Mouse (Mus musculus) C2C12 (cell line): ENCODE measurements around the gene Trmt61a. TPM values are rescaled to one million over a fixed set of nuclear protein-coding genes. Genes with fewer than 3 reads are reported as not detected.

Source experiments
- H3K27me3 ChIP-seq: one replicate; pipeline ENCODE4 v1.6.1; 2011; ENCODE audit not compliant: control insufficient read depth, insufficient read depth, insufficient read length
- H3K36me3 ChIP-seq: one replicate; pipeline ENCODE4 v1.6.1; 2011; ENCODE audit not compliant: control insufficient read depth, insufficient read depth
- H3K4me3 ChIP-seq: one replicate; pipeline ENCODE4 v1.5.1; 2011; ENCODE audit warnings: mild to moderate bottlenecking, control low read depth; ENCODE audit not compliant: poor library complexity, insufficient read depth, severe bottlenecking
- H3K79me2 ChIP-seq: one replicate; pipeline ENCODE4 v1.6.1; 2011; ENCODE audit not compliant: control insufficient read depth, insufficient read depth
- H3K79me3 ChIP-seq: one replicate; pipeline ENCODE4 v1.6.1; 2011; ENCODE audit warnings: low read depth, control low read depth
- H3ac ChIP-seq: one replicate; pipeline ENCODE3; 2011; ENCODE audit warnings: low read depth; ENCODE audit not compliant: control insufficient read depth, insufficient read length
- CEBPB ChIP-seq: IDR thresholded peaks from one replicate; pipeline ENCODE4 v1.6.1; 2011; ENCODE audit warnings: low read depth, mild to moderate bottlenecking, control low read depth, moderate library complexity
- CTCF ChIP-seq: IDR thresholded peaks from one replicate; pipeline ENCODE4 v1.5.1; 2011; ENCODE audit not compliant: control insufficient read depth, insufficient read depth, insufficient read length
- FOSL1 ChIP-seq: IDR thresholded peaks from one replicate; pipeline ENCODE4 v1.8.0; 2011; ENCODE audit warnings: mild to moderate bottlenecking, low read length; ENCODE audit not compliant: poor library complexity, insufficient read depth, severe bottlenecking
- MAX ChIP-seq: IDR thresholded peaks from one replicate; pipeline ENCODE4 v1.6.1; 2011; ENCODE audit warnings: mild to moderate bottlenecking, control low read depth
- MYOD1 ChIP-seq: IDR thresholded peaks from one replicate; pipeline ENCODE4 v1.6.1; 2011; ENCODE audit warnings: low read depth; ENCODE audit not compliant: control insufficient read depth, insufficient read length
- MYOG ChIP-seq: IDR thresholded peaks from one replicate; pipeline ENCODE4 v1.6.1; 2011; ENCODE audit not compliant: control insufficient read depth, insufficient read length; ENCODE audit errors: extremely low read depth
- USF1 ChIP-seq: IDR thresholded peaks from one replicate; pipeline ENCODE4 v1.6.1; 2011; ENCODE audit warnings: low read depth, mild to moderate bottlenecking, control low read depth, moderate library complexity
- polyA plus RNA-seq: library from polyadenylated mRNA; unstranded; fragments of >200 nt; fragmentation: generic; extraction: Trizol; gene quantifications from one replicate; pipeline ENCODE4 v1.2.1, GENCODE M21; 2012; ENCODE audit warnings: missing spikeins

The Trmt61a gene
- polyA plus RNA-seq, 1 experiment = 32.1 TPM

DNA sequence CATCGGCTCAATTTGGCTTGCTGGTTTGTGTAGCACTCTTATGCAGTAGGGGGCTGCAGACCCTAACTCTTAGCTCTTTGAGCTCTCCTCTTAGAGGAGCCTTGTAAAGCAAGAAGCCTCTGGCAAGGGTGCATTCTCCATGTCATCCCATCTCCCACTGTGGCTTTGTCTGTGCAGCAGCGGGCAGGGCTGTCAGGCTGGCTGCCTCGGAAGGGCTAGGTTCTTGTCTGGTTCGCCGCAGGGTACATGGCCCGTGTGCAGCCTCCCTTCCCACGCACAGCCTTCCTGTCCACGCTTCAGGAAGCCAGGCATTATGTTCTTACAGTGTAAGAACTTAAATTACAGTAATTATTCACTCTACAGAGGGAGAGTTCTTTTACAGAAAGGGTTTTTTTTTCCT is 40.8 kb downstream of the Trmt61a start:
- no peak for TF ChIP-seq MYOD1
- TF ChIP-seq FOSL1 = no peak
- peaks cover 29% of the 10 kb centered on the region for H3K79me2 ChIP-seq
- H3K79me3 ChIP-seq = peaks cover 13% of the 10 kb centered on the region
- H3ac ChIP-seq = no peak overlapping the region
- no peaks in the 10 kb centered on the region for H3K27me3 ChIP-seq
- H3K36me3 ChIP-seq = no peaks in the 10 kb centered on the region
- H3K4me3 ChIP-seq = no peak overlapping the region

DNA sequence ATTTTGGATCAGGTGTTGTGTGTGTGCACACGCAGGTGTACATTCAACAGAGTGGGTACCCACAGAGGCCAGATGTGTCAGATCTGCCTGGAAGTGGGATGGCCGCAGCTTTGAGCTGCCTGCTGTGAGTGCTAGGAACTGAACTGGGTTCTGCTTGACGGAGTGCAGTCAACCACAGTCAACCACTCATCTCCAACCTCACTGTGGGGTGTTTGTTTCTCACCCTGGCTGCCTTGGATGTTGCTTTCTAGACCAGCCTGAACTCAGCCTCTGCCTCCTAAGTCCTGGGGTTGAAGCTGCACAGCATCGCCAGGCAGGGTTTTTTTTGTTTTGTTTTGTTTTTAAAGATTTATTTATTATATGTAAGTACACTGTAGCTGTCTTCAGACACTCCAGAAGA is 42.3 kb downstream of the Trmt61a start:
- no peaks in the 10 kb centered on the region for H3K27me3 ChIP-seq
- H3K79me2 ChIP-seq = peaks cover 13% of the 10 kb centered on the region
- peaks cover 6% of the 10 kb centered on the region for H3K79me3 ChIP-seq
- no peak for TF ChIP-seq MAX
- TF ChIP-seq CEBPB = no peak
- no peak for TF ChIP-seq MYOD1
- TF ChIP-seq MYOG = no peak
- no peak for TF ChIP-seq FOSL1
- no peak for TF ChIP-seq USF1
- TF ChIP-seq CTCF = no peak
- H3K4me3 ChIP-seq = no peak overlapping the region
- H3ac ChIP-seq = no peak overlapping the region
- no peaks in the 10 kb centered on the region for H3K36me3 ChIP-seq

DNA sequence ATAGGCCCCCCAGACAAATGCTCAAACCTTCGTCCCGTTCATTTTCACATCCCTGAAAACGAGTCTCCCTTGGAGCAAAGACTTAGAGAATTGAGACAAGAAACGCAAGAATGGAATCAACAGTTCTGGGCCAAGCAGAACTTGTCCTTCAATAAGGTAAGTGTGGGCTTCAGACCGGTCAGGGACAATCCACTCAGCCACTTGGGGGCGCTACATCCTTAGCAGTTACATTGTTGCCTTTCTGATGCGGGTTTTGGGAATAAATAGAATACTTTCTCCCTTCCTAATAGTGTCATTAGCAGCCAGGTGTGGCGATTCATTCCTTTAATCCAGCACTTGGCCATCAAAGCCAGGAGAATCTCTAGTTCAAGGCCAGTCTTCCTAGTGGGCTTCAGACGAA is 44.7 kb downstream of the Trmt61a start:
- no peak overlapping the region for H3K4me3 ChIP-seq
- H3K79me3 ChIP-seq = no peaks in the 10 kb centered on the region
- TF ChIP-seq MYOD1 = no peak
- TF ChIP-seq CTCF = no peak
- no peak for TF ChIP-seq USF1
- no peak for TF ChIP-seq CEBPB
- TF ChIP-seq MYOG = no peak
- TF ChIP-seq MAX = no peak
- TF ChIP-seq FOSL1 = no peak
- H3ac ChIP-seq = no peak overlapping the region
- H3K36me3 ChIP-seq = no peaks in the 10 kb centered on the region
- no peaks in the 10 kb centered on the region for H3K27me3 ChIP-seq
- H3K79me2 ChIP-seq = no peaks in the 10 kb centered on the region

GRCm38 (mm10) chr12:111724638-111725337 is 46.9 kb downstream of the Trmt61a start:
- no peaks in the 10 kb centered on the region for H3K36me3 ChIP-seq

DNA sequence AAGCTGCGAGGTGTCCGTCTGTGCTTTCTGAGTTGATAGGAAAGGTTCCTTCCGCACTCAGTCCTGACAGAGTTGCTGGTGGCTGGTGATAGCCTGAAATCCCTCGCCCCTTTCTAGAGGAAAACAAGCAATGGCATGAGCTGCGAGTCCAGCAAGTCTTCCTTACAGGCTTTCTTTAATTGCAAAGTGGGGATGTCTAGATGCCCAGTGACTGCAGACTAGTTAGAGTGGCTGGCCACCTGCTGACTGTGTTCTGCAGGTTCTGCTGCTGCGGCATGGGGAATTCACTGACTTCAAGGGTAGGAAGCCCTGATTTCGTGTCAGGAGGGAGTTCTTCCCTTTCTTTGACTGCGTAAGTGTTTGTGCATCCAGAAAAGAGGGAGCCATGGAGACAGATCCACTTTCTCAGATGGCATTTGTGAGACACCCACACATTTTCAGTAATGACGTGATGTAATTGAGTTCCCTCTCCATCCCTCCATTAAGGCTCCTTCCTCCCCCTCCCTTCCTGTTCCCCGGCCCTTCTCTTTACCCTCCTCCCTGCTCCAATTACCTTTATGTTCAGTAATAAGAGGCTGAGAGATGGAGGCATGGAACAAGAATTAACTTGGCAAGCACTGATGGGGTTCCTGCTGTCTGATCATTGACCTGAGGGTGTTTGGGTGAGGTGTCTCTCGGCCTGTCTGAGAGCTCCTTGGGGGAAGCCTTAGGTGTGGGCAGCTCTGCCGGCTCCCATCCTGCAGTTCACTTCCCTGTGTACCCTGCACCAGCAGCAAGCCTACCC is 47.6 kb downstream of the Trmt61a start:
- Histone ChIP-seq H3K36me3 (no peaks in the 10 kb centered on the region), H3K79me3 (no peaks in the 10 kb centered on the region), H3K79me2 (no peaks in the 10 kb centered on the region), H3K27me3 (no peaks in the 10 kb centered on the region), H3ac (no peak overlapping the region), H3K4me3 (no peak overlapping the region)
- no peak for TF ChIP-seq CTCF
- no peak for TF ChIP-seq FOSL1
- TF ChIP-seq CEBPB = no peak
- no peak for TF ChIP-seq MAX
- TF ChIP-seq MYOG = no peak
- TF ChIP-seq MYOD1 = no peak
- no peak for TF ChIP-seq USF1

More at GRCm38 (mm10) chr12:111724638-111725337, 46.9 kb downstream of the Trmt61a start:
- Histone ChIP-seq H3K4me3 (no peak overlapping the region), H3ac (no peak overlapping the region), H3K79me2 (no peaks in the 10 kb centered on the region), H3K27me3 (no peaks in the 10 kb centered on the region), H3K79me3 (no peaks in the 10 kb centered on the region)
- no peak for TF ChIP-seq FOSL1

GRCm38 (mm10) chr12:111726122-111726463 is 48.2 kb downstream of the Trmt61a start:
- no peaks in the 10 kb centered on the region for H3K36me3 ChIP-seq

More at GRCm38 (mm10) chr12:111726122-111726463, 48.2 kb downstream of the Trmt61a start:
- Histone ChIP-seq H3K79me2 (no peaks in the 10 kb centered on the region), H3K27me3 (no peaks in the 10 kb centered on the region), H3ac (no peak overlapping the region), H3K79me3 (no peaks in the 10 kb centered on the region), H3K4me3 (no peak overlapping the region)
- no peak for TF ChIP-seq USF1
- TF ChIP-seq MYOD1 = no peak
- no peak for TF ChIP-seq FOSL1
- no peak for TF ChIP-seq MAX
- TF ChIP-seq CEBPB = no peak
- no peak for TF ChIP-seq CTCF
- TF ChIP-seq MYOG = no peak
